ENCODE assay signal across 8 mouse cellular contexts in the genomic region with DNA sequence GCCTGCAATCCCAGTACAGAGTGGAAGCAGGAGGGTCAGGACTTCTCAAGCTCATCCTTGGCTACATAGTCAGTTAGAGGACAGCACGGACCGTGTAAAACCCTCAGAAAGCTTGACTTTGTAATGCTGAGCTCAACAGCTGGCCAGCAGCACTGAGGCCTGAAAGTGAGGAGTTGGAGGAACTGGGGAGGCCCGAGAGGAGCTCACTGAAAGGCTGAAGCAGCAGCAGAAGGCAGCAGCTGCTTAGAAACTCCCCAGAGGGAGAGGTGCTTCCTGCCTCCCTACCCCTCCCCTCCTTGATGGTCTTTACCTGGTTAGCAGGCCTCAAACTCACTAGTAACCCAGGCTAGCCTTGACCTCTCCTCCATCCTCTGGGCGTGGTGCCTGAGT. TPM values are rescaled to one million over a fixed set of nuclear protein-coding genes. Genes with fewer than 3 reads are reported as not detected.
DNase-seq lines count a peak whose midpoint lies in the region; ATAC-seq and TF ChIP-seq lines count a peak whose summit lies in the region.

No protein-coding gene starts in this region.

- TF ChIP-seq EP300 in stomach, postnatal 0 days (optimal IDR thresholded peaks at IDR 0.05): no peak

- WGBS in spleen, adult 2 months: 30% methylated on average over 4 of the region's 4 CpGs
- 19% methylated on average over 4 of the region's 4 CpGs for WGBS in stomach, postnatal 0 days

- no peak for ATAC-seq in stomach, postnatal 0 days (ENCODE audit: low FRiP score, low TSS enrichment)
- ATAC-seq in megakaryocyte progenitor cell, adult 5-6 weeks (replicated peaks; ENCODE audit: poor library complexity): no peak

- peaks cover 8% of the 10 kb centered on the region; the same call in 1 of the 2 replicates for H3K4me1 ChIP-seq in spleen, adult 2 months (ENCODE audit: control insufficient read depth, insufficient read depth, insufficient read length)
- H3K4me1 ChIP-seq in stomach, postnatal 0 days (replicated peaks; ENCODE audit: control insufficient read depth, insufficient read depth): peaks cover 9% of the 10 kb centered on the region; the same call in 1 of the 2 replicates

- no peaks in the 10 kb centered on the region for H3K27me3 ChIP-seq in spleen, adult 2 months (ENCODE audit: control insufficient read depth, insufficient read depth, low read length)
- H3K27me3 ChIP-seq in stomach, postnatal 0 days (ENCODE audit: control insufficient read depth, insufficient read depth, low read length): no peaks in the 10 kb centered on the region

- no peaks in the 10 kb centered on the region for H3K36me3 ChIP-seq in spleen, adult 2 months (ENCODE audit: control insufficient read depth, insufficient read depth, low read length)
- no peaks in the 10 kb centered on the region for H3K36me3 ChIP-seq in stomach, postnatal 0 days (ENCODE audit: control insufficient read depth, insufficient read depth, low read length)

- no peak for TF ChIP-seq CTCF in spleen, adult 2 months (IDR thresholded peaks at IDR 0.05; ENCODE audit: extremely low read depth, insufficient read depth, insufficient read length, insufficient replicate concordance)
- TF ChIP-seq CTCF in stomach, postnatal 0 days (IDR thresholded peaks at IDR 0.05; ENCODE audit: low read depth): no peak

- H3K4me3 ChIP-seq in spleen, adult 2 months (ENCODE audit: extremely low read depth, insufficient read depth, insufficient read length): no peak overlapping the region
- no peak overlapping the region for H3K4me3 ChIP-seq in stomach, postnatal 0 days (ENCODE audit: low read depth, low read length)

- H3K4me2 ChIP-seq in stomach, postnatal 0 days (replicated peaks; ENCODE audit: low read depth): peak overlapping the region; percentile 31

- no peaks in the 10 kb centered on the region for H3K9me3 ChIP-seq in stomach, postnatal 0 days (ENCODE audit: control insufficient read depth, low read length)

- H3K27ac ChIP-seq in spleen, adult 2 months (ENCODE audit: insufficient read depth, low read length): peak overlapping the region; percentile 37; the same call in 1 of the 2 replicates
- H3K27ac ChIP-seq in stomach, postnatal 0 days (replicated peaks): peak overlapping the region; percentile 94

- peak overlapping the region; percentile 45; the same call in 1 of the 2 replicates for H3K9ac ChIP-seq in stomach, postnatal 0 days (ENCODE audit: low read length)

- intact Hi-C loops in gastrocnemius, postnatal 14 days (cut with DNase I; ENCODE audit: low total_unique reads): no loop called here

- DNase-seq in gastrocnemius, postnatal 14 days: peak; percentile 23
- no peak for DNase-seq in gastrocnemius, postnatal 25 days
- peak in 1 of 2 experiments; percentile 26 for DNase-seq in spleen, adult 2 months (ENCODE audit: low read depth in 1 of 2, low spot score in 2 of 2)
- no peak for DNase-seq in spleen, postnatal 4 days (ENCODE audit: low spot score in 2 of 2)
- peak; percentile 50 to 61 for DNase-seq in kidney, postnatal 4 days
- DNase-seq in stomach, postnatal 0 days (ENCODE audit: low spot score): no peak
- no peak for DNase-seq in frontal cortex, postnatal 14 days (ENCODE audit: low spot score in 2 of 2)

- no peak for TF ChIP-seq POLR2A in spleen, adult 2 months (IDR thresholded peaks at IDR 0.05; ENCODE audit: low read depth, low read length)

RNA-seq across cellular contexts. Expression of gene Prkci, which starts 4.5 kb away (rescaled TPM):
- total RNA-seq in gastrocnemius, postnatal 14 days (2021): 1 to 10 TPM; 5.9 to 6.7 TPM
- 1 to 10 TPM; 4.4 to 4.7 TPM for total RNA-seq in gastrocnemius, postnatal 25 days (2021)
- 3.7 and 5.0 TPM in 2 replicates for polyA plus RNA-seq in spleen, adult 2 months (2012; rRNA removed)
- polyA plus RNA-seq in stomach, postnatal 0 days (2015; fragmentation: Nextera tagmentation; extraction: Ambion mirVana): 21.2 and 22.1 TPM in 2 replicates
- 20.1 TPM in 2 replicates for total RNA-seq in megakaryocyte progenitor cell, adult 5-6 weeks (2015)
- 18.9 and 19.1 TPM in 2 replicates for total RNA-seq in megakaryocyte progenitor cell, adult 5-6 weeks (2017)

RNA-seq across cellular contexts. Expression of gene Phc3, which starts 30.8 kb away (rescaled TPM):
- 10 to 100 TPM; 10.5 to 11.8 TPM for total RNA-seq in gastrocnemius, postnatal 14 days (2021)
- 10 to 100 TPM; 10.6 to 11.0 TPM for total RNA-seq in gastrocnemius, postnatal 25 days (2021)
- polyA plus RNA-seq in spleen, adult 2 months (2012; rRNA removed): 27.0 and 31.2 TPM in 2 replicates
- 3.0 and 3.3 TPM in 2 replicates for polyA plus RNA-seq in stomach, postnatal 0 days (2015; fragmentation: Nextera tagmentation; extraction: Ambion mirVana)
- total RNA-seq in megakaryocyte progenitor cell, adult 5-6 weeks (2015): 24.0 and 26.8 TPM in 2 replicates
- 10.4 and 13.7 TPM in 2 replicates for total RNA-seq in megakaryocyte progenitor cell, adult 5-6 weeks (2017)

Comparison
In these comparisons a context has a peak if more than half of its experiments do, and no peak if none do; other contexts are left out.
1. DNase-seq: peak in gastrocnemius, postnatal 14 days (single experiment) and kidney, postnatal 4 days (2 of 2); none in gastrocnemius, postnatal 25 days (single experiment), spleen, postnatal 4 days (0 of 2), stomach, postnatal 0 days (single experiment) and frontal cortex, postnatal 14 days (0 of 2).